Mouse (Mus musculus) natural killer cell, adult 2 months (primary cell): Measurements from ENCODE around the gene Shisa6.

ENCODE experiments used
- DNase-seq, 2 experiments: peaks; one replicate each; pipeline ENCODE4 v3.0.0; 2022; ENCODE audit warnings: low spot score in 2 of 2

The Shisa6 gene

DNA sequence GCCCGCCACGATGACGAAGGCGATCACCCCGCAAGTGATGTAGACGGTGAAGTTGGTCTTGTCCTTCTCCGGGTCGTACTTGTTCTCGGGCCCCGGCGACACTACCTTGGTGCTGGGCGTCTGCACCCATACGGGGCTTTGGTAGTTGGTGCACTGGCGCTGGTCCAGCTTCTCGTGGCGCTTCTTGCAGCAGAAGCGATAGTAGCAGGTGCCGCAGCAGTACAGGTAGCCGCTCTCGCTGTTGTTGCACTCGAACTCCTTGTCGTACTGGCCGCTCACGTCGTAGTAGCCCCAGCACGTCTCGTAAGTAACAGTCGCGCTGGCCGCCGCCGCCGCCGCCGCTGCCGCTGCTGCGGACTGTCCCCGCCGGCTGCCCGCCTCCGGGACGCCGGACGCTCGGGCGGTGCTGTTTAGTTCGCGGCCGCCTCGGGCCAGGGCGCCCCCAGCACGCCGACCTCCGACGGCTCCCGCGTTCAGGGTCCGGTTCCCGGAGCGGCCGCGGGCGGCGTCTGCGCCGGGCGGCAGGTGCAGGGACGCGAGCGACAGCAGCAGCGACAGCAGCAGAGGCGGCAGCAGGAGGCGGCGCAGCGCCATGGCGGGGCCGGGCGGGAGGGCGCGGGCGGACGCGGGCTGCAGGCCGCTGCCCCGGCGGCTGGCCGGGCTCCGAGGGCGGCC, at the start of gene Shisa6:
Gene Shisa6, minus strand, starts transcription at position 594 of the 675 bp plus-strand sequence.
- DNase-seq, result no peak

DNA sequence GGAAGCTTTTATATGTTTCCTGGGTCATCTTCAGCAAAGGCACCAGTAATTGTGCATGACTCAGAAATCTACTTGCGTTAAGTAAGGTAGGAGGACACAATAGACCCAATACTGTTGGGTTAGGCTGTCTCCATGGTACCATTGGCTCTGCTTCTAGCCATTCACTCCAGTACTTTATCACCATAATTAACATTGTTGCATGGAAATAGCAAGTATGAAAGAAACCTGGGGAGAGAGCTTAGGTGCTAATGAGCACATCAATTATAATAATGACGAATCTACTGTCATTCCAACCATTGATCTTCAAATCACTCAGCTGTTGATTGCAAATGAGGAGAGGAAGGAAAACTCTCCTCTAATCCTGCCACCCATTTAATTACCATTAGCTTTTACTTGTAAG, 48.1 kb upstream of the Shisa6 start:
- DNase-seq, result no peak

DNA sequence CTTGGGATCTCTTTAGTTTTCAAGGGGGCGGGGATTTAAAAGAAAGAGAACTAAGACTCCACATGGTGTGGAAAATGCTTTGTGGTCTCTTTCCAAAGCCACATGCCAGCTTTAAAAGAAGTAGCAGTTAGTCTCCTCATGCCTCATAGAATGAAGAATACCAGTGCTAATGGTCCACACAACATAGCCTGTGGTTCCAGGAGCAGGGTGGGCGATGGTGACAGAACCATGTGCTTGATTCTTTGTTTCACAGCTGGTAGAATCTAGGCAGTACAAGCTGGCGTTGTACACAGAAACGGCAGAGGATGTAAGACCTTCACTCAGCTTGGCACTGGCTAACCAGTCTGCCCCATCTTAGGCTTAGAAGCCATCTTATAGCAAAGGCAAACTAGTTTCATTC, 43.3 kb upstream of the Shisa6 start:
- no peak for DNase-seq

DNA sequence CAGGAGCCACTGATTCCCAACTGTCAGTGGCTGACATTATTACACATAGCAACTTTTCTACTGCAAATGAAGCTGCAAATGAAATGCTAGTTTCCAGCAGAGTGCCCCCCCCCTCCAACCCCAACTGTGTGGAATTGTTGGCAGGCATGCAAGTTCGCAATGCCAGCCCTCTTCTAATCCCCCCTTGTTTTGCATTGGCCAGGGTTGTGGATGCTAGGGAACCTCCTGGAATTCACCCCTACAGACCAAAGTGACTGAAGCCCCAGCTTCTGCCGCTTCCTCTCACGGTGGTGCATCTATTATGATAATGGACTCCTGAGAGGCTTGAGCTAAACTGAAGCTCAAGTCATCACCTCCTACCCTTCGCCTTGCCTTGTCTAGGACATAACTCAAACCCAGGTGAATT, 42.6 kb upstream of the Shisa6 start:
- no peak for DNase-seq

DNA sequence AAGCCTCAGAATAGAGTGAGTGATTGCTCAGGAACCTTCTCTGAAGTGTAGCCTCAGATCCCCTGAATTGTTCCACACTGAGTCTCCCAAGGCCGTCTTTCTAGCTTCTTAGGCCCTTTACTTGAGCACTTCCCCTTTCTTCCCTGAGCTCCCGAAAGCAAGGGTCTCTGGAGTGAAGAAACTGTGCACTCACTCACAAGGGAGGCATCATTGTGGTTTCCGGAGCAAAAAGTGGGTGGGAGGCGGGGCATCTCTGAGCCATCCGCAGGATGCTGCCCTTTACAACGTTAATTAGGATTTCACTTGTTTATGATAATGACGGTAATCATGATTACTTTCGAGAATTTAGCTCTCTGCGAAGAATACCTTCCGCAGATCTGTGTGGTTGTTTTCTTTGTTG, 41.6 kb upstream of the Shisa6 start:
- DNase-seq, result no peak

DNA sequence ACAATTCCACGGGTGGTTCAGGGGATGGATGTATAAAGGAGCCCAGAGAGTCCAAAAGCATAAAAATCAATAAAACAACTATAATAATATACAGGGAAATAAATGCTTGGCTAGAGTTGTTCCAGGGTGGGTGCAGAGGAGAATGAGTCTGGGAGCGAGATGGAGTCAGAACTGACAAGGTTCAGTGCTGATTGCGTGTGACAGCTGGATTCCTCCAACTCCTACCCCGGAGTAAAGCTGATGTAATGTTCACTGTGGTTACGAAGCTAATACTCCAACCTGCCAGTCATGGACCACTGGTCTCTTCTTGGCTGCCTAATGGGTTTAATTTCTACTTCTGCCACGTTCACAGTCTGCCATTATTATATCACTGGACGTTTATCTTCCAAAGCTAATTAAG, 36.5 kb upstream of the Shisa6 start:
- no peak for DNase-seq

DNA sequence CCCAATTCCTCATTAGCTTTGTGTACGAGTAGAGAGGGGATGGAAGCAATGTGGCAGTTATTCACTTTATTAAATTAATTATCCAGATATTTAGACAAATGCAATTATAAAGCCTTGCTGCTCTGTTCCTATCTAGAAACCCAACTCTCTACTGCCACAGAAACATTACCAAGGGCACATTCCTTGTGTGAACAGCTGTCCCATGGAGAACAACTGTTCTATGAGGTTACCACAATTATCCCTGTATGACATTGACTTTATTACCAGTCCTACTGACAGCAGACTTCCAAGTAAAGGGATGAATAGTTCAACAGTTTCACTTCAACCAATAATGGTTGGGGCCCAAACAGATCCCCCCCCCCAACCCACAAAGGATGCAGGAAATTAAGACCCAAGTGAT, 12.1 kb upstream of the Shisa6 start:
- DNase-seq, result no peak

DNA sequence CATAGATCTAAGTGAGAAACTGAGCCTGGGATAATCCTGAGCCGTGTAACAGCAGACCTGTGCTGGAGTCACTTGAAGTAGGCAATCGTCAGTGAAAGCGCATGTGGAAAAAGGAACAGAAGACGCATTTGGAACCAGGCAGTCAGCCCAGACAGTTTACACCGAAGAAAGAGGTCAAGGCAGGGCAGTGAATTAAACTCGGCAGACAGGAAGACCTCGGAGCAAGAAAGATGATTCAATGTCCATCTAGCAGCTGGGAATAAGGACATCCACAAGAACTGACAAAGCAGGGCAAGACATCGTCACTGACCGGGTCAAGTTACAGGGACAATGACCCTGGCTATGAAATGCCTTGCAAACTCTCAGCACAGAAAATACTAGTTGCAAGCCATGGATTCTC, 10.1 kb upstream of the Shisa6 start:
- DNase-seq, result no peak

DNA sequence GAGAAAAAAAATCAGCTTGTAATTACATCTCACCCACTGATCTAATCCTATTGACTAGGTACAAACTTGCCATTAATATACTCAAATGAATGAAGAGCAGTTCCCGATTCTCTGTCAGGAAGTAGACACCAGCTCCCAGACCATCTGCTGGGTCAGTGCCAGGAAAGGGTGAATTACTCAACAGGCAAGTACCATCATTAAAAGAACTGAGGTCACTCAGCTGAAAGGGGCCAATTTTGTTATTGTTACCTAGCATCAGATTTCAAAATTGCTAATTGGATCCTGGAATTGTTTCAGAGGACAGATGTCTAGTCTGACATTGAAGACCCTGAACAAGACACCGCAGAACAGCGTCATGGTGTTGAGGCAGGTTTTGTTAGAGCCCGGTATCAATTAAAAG, 9.4 kb upstream of the Shisa6 start:
- DNase-seq, result no peak

DNA sequence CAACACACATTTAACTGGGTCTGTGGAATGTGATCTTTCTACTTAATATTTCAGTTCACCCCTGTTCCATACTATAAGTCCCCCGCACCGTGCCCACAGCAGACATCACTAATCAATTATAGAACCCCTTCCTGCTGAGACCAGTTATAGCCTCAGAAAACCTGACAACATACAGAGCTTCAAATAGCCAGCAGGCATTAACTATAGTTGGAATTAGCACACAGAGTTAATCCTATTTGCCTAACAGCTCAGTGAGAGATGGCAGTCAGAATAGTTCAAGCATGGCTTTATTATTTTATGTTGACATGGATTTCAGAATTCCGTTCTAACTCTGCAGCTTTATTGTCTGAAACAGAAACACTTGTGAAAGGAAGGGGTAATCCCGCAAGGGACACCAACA, 8.5 kb upstream of the Shisa6 start:
- no peak for DNase-seq

DNA sequence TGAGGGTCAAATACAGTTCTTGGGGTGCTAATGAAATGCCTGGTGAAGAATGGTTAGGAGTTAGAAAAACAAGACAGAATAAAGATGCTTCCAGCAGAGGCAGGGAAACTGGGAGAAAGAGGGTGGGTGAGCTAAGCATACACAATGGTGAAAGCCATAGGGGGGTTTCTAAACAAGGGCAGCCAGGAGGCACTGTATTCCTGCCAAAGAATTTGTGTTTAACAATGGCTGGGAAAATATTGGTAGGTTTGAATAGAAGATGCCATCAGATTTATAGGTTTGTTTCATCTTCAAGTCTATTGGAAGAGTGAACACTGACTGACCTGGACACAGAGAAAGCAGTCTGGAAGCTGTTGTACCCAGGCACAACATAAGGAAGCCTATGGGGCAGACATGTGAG, 2.4 kb upstream of the Shisa6 start:
- DNase-seq, result no peak

DNA sequence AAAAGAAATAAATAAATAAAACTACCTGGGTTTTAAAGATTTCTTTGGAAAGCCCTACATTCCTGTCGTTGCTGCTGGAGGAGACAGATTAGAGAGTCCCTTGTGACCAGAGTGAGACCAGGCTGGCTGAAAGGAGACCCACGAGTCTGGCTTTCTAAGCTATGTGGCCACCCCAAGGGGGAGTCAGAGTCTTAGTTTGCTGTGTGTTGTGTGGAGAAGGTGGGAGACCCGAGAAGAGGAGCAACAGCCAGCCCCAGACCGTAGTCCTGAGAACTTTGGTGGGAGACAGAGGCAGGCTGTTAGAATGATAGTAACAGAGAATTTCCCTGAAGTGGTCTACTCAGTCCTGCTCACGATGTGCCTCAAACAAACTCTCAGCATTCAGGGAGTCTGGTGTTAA, 1.6 kb upstream of the Shisa6 start:
- DNase-seq, result no peak

DNA sequence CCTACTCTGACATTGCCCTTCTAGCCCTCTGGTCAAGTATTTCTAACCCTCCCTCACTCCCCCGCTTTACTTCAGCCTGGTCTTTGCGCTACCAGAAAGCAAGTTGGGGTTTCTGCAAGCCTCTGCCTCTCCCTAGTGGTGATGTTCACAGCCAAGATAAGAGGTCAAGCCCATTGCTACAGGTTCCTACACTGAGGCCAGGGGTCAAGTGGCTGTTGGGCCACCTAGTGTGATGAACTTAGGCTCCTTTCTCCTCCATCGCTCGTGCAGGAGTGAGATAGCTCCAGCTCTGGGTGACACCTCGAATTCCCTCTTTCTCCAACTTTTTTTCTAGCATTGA, 1.2 kb upstream of the Shisa6 start:
- DNase-seq, result no peak

DNA sequence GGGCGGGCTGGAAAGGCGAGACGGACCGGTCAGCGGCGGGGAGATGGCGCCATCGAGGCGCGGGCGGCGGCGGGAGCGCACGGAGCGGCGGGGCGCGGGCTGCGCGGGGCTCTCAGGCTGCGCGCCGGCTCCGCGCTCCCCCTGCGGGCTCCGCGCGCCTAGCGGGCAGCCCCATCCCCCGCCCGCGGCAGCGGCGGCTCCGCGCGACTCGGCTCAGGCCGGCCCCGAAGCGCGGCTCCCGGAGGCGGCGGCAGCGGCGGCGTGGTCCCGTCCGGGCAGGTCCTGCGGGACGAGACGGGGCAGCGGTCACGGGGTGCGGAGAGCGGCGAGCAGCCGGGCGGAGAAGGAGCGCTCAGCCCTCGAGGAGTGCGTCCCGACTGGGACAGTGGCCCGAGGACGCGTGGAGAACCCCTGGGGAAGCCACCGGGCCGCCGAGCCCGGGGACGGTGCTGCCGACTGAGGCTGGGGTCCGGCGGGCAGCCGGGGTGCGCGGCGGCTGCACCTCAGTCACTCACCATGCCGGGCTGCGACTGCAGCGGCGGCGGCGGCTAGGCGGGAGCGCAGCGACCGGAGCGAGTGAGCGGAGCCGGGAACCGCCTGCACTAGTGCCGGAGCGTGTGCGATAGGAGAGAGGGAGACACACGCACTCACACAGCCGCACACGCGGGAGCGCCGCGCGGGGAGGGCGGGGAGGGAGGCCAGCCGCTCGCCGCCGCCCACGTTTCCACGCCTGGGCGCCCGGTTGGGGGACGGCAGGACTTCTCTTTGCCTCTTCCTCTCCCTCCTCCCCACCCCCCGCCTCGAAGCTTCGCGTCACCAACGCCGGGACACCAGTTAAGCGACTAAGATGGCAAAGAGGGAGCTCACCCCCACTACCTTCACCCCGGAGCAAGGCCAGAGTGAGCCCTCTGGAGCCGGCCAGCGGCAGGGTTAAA, 549 bp upstream of the Shisa6 start:
- no peak for DNase-seq

DNA sequence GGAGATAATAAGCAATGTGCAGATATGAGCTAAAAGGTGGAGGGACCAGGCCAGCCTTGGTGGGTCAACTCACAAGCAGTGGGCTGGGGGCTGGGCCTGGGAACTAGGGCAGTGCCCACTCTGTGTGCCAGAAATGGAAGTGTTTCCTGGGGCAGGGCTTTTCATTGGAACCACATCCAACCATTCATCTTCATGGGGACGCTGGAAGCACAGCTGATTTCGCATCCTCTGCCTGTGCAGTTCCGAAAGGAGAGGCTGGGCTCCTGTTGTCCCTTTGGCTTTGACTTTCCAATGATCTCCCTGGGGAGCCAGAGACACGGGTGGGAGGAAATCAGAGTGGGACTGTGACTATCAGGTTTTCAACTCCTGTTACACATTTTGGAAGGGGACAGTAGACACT, 1.5 kb downstream of the Shisa6 start:
- no peak for DNase-seq

DNA sequence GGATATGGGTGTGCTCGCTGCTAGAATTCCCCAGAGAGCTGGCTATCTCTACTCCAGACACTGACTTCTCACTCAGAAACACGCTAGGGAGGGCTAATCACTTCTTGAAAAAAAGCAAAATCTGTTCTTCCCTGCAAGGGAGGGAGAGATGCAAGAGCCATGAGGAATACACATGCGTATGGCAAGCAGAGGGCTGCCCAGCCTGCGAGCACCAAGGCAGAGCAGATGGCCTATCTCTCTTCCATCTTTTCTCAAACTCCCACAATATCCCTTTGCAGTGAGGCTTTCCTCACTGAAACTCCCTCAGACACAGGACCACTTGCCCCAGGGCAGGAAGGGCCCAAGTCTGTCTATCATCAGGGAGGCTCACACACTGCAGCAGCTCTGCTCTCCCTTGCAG, 3.4 kb downstream of the Shisa6 start:
- DNase-seq, result no peak

DNA sequence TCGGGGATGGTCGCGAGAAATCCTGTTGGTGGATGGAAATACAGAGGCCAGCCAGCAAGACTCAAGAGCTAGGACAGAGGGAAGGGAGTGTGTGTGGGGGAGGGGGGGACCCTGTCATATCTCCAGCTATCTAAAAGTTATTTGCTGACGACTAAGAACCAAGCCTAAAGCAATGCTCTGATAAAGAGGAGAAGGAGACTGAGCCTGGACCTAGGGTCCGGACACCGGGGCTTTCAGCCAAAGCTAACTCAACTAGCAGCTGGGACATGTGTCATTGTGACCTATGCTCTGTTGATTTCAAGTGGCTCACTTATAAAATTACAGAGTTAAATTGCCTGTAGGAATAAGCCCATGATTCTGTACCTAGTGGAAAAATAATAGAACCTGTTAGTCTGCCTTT, 6.4 kb downstream of the Shisa6 start:
- no peak for DNase-seq

DNA sequence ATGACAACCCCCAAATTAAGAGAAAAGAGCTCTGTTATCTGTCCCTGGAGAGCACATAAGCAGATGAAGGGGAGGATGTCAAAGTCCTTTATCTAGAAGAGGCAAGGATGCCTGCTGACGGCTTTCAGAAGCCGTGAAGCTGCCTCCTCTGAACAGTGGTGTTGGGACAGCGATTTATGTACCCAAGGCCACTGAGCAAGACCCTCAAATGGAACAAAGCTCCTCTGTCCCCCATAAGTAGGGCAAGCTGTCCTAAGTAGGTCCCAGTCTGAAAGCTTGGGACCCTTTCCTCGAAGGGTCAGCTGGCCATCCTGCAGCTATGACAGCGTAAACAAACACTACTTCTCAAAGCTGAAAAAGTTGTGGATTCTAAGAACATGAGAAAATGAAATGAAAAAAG, 11.4 kb downstream of the Shisa6 start:
- DNase-seq, result no peak

DNA sequence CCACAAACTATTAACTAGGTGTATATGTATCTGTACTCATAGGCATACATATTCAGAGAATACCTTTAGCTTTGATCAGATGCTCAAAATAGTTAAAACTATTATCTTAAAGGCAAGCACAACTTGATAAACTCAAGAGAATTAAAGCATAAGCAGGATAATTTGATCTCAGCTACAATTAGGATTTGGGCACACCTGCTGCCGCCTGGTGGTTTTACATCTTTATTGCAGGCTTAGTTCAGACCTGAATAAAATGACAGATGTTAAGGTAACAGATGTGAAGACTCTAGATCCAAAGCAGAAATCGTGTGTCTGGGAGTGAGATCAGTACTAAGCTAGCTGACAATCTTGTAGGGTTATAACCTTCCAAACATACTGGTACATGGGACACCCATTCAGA, 24.8 kb downstream of the Shisa6 start:
- DNase-seq, result no peak

DNA sequence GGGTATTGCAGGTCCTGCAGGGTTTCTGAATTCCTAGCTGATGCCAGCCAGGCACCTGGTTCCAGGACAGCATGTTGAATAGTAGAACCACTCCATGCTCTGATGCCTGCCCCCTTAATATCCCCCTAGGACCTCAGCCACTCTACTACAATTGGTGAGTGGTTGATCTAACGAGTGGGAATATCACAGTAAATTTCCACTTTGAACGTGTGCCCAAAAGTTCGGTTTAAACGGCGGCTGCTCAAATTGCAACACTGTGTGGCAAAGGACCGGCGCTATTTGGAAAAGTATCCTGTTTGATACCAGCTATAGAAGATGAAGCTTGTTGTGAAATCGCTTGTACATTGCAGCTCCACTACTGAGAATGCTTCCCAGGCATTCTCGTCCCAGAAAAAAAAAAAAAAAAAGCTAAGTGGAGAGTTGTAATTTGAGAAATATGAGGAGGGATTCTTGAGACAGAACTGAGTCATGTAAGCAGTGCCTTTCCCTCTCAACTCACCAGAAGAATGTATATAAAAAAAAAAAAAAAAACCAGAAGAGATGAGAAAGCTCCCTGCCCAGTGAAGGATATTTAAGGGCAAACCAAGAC, 26.8 kb downstream of the Shisa6 start:
- DNase-seq, result no peak

DNA sequence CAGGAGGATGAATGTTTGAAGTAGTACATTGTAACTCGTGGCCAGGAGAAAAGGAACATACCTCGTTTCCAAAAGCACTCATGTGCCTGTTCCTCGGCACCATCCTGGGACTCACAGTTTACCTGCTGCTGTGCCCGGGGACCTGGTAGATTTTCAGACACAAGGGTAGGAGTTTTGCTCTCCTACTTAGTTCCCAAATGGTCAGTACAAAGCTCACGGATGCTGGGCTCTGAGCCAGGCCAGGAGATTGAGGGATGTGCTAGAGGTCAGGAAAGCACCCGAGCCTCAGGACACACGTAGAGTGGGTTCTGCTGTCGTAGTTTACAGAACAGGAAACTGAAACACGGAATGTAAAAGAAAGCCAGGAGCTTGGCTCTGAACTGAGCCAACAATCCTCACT, 29.5 kb downstream of the Shisa6 start:
- no peak for DNase-seq

DNA sequence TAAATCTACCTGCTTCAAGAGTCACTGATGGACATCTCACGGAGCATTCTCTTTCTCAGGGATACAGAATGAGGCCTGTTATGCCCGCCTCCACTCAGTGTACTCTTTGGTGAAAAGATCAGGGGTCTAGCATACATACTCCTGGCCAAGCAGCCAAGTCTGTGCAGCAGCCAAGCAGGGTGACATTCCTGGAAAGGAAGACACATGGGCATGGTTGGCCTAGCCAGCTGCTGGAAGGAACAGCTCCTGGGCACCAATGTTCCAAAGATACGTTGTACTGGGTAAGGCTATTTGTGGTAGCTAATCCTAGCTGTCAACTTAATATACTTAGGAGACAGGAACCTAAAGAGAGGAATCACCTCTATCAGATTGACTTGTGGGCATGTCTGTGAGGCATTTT, 31.4 kb downstream of the Shisa6 start:
- no peak for DNase-seq

DNA sequence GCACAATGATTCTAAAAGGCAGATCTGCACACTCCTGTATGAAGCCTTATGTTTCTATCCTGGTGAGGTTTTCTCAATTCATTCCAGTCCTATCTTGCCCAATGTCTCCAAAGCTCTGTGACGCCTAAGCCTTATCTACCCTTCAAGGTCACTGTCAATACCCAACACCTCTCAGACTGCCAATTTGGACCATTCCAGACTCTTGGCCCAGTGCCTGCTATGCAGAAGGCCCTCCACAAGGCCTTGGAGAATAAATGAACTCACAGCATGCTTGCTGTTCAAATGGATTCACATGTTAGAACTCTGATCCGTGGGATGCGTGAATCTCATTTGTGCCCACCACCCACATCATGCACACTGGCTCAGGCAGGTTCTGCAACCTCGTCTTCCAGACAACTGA, 38.0 kb downstream of the Shisa6 start:
- DNase-seq, result no peak
